Mouse (Mus musculus): ENCODE data around the gene Skap1.
"Not testable (repeated sequence)": the region's sequence is repeated elsewhere in the genome, so short reads cannot be mapped to it uniquely, and the experiment has no call there.

Gene Skap1

DNA sequence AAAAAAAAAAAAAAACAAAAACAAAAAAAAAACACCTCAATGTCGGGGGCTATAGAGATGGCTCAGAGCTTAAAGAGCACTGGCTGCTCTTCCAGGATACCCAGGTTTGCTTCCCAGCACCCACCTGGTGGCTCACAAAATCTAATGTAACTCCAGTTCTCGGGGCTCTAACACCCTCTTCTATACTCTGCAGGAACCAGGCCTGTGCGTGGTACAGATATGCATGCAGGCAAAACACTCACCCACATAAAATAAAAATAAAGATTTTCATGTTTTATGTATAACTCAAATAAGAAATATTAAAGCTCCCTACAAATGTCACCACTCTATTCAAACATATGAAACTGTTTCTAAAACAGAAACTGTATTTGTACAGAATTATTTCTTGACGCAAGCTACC, 214.6 kb downstream of the Skap1 start:
- in situ Hi-C loops (cut with MboI, MseI), result no loop called here

DNA sequence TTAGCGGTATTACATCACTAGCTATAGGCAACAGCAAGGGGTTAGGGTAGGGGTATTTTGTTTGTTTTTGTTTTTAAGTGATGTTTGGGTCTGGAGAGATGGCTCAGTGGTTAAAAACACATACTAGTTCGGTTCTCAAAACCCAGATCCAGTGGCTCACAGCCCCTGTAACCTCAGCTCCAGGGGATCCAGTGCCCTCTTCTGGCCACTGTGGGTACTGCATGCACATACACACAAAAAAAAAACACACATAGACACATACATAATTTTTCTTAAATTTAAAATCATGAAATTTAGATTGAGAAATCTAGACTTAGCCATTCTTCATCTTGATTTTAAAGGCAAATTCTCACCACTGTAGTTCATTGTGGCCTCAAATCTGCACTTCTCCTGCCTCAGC, 221.0 kb downstream of the Skap1 start:
- in situ Hi-C loops (cut with MboI, MseI), result no loop called here

DNA sequence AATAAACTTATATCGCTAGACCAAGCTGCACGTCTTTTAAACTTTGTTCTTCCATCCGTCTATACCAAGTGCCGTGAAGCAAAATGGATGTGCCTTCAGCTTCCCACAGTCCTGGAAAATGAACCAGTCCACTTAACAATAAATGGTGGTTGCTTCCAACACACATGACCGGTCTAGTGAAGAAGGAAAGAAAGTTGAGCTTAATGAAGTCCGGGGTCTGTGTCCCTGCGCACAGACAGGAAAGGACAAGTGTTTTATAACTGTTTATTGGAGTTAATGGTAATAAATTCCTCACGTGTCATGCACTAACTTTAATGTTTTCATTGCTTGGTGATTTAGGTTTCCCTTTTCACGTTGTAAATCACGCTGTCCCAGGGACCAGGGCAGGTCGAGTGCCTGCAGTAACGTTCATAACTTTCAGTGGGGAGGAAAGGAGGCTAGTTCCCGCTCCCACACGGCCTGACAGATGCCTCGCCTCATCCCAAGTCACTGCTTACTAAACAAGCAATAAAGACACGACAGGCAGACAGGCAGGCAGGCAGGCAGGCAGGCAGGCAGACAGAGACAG, 222.4 kb downstream of the Skap1 start:
- in situ Hi-C loops (cut with MboI, MseI), result no loop called here

DNA sequence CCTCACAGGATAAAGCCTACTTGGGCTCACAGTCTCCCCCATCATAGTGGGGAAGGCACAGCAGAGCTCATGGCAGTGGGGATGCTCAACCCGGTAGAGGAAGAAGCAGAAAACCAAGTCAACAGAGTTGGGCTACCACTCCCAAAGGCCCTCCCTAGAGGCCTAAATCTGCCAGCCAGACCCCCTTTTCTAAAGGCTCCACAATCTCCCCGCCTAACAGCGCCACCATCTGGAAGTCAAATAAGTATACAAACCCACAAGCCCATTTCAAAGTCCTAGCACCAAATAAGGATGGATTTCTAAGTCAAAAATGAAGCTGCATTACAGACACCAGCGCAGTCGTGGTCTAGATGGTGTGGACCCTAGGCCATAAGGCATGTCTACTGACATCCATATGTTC, 227.9 kb downstream of the Skap1 start:
- in situ Hi-C loops (cut with MboI, MseI), result loop anchor here in 1 of 2 experiments (10.0 kb wide), 1 partner anchor 267 kb away; no protein-coding TSS in a partner anchor

DNA sequence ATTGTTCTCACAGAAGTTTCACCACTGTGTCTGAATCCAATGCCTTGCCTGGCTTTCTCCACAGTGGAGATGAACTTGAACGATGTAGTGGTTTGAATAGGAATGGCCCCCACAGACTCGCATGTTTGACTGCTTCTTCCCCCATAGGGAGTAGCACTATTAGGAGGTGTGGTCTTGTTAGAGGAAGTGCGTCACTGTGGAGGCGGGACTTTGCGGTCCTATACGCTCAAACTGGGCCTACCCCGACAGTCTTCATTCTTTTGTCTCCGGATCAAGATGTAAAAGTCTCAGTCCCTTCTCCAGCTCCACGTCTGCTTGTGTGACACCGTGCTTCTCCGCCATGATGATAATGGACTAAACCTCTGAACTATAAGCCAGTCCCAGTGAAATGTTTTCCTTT, 229.0 kb downstream of the Skap1 start:
- in situ Hi-C loops (cut with MboI, MseI), result loop anchor here in 1 of 2 experiments (10.0 kb wide), 1 partner anchor 269 kb away; no protein-coding TSS in a partner anchor

DNA sequence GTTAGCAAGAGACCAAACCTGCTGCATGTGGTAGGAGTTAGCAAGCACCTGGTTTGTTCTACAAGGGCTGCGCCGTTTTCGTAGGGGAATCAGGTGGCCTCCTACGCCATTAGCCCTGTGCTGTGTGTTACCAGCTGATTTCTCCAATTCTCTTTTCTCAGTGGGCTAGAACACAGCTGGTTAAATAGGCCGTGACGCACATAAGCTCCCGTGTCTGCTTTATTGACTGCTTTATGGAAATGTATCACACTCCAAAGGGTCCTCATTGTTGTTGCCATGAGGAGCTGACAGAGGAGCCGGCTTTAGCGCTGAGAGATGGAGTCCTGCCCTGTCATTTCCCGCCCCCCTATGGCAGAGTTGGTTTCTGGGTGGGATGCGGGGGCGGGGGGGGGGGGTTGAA, 230.4 kb downstream of the Skap1 start:
- in situ Hi-C loops (cut with MboI, MseI), result loop anchor here in 1 of 2 experiments (10.0 kb wide), 1 partner anchor 270 kb away; no protein-coding TSS in a partner anchor

DNA sequence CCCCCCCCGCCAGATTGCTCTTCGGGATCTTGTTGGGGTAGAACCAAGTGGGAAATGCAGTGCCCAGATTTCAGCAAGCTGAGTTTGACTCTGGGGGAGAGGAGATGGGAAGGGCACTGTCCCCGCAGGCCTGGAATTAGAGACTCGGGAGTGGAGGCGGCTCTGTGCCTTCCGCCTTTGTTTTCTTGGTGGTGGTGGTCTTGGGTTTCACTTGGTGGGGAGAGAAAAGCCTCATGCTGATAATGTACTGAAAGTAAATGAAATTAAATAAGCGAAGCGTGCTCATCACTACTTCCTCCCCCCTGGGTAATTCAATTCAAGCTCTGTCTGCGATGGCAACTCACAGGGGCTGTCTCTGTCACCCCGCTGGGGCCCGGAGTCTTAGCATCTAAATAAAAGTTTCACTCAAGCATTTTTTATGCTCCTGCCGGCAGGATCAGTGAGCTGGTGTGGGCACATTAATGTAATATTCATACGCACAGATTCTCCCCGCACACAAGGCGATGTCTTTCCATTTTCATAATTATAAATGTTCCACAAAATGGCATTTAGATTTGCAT, 231.9 kb downstream of the Skap1 start:
- in situ Hi-C loops (cut with MboI, MseI), result loop anchor here in 1 of 2 experiments (10.0 kb wide), 1 partner anchor 271 kb away; no protein-coding TSS in a partner anchor

DNA sequence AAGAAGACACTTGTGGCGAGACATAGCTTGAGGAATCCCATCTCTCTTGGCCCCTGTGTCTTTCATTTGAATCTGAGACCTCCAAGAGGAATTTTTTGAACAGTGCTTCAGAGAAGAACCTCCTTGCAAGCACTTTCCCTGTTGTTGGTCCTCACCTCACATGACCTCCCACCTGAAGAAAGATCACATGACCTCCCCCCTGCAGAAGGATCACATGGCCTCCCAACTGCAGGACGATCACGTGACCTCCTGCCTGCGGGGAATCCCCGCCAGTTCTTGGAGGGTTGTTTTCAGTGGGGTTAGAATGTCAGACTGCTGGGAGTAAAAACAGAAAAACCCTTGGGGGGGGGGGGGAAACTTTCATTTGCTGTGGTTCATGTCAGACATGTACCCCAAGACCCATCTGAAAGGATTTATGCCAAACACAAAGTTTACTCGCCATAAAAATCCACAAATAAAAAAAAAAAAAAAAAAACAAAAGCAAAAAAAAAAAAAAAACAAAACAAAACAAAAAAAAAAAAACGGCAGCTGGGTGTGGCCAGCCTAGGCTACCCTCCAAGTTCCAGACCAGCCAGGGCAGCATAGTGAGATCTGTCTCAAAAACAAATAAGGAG, 232.6 kb downstream of the Skap1 start:
- in situ Hi-C loops (cut with MboI, MseI), result loop anchor here in 1 of 2 experiments (10.0 kb wide), 1 partner anchor 272 kb away; no protein-coding TSS in a partner anchor

DNA sequence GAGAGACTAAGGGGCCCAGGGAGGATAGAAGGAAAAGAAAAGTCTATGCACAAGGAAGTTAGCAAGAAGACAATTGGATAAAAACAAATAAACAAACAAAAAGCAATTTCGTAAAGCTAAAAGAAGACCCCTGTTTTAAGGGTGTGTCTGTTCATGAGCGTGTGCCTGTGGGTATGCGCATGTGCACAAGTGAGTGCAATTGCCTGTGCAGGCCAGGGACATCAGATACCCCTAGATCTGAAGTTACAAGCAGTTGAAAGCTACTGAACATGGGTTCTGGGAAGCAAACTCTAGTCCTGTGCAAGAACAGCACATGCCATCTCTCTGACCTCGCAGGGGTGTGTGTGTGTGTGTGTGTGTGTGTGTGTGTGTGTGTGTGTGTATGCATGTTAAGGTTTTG, 233.1 kb downstream of the Skap1 start:
- in situ Hi-C loops (cut with MboI, MseI), result loop anchor here in 1 of 2 experiments (10.0 kb wide), 1 partner anchor 273 kb away; no protein-coding TSS in a partner anchor

DNA sequence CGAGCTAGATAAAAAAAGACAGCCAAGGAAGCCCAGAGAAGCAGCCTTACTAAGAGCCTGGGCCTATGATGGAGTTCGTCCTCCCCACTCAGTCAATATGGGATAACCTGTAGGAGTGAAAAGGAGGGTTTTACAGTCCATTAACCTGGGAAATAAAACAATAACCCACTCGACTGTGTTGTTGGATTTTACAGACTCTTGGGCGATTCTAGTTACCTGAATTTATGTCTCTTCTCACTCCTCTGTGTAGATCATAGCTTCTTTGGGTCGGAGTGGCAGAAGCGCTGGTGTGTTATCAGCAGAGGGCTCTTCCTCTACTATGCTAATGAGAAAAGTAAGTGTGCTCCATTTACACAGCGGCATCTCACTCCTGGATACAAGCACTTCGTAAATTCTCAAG, 239.4 kb downstream of the Skap1 start:
- in situ Hi-C loops (cut with MboI, MseI), result no loop called here

DNA sequence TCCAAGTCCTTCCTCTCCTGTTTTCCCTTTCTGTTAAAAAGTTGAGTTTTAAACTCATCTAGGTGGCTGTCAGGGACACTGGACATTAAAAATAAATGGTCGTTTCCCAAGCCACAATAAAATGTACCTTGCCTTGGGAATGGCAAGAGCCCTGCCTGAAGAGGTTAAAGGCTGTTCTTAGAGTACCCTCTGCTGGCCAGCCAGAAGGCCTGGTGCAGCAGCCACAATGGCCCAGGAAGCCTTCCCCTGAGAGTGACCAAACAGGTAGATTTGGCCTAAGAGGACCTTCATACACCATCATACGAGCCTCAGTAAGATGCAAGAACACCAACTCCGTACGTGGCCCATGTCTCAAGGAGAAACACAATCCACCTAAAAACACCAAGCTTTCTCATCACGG, 246.9 kb downstream of the Skap1 start:
- in situ Hi-C loops (cut with MboI, MseI), result no loop called here

DNA sequence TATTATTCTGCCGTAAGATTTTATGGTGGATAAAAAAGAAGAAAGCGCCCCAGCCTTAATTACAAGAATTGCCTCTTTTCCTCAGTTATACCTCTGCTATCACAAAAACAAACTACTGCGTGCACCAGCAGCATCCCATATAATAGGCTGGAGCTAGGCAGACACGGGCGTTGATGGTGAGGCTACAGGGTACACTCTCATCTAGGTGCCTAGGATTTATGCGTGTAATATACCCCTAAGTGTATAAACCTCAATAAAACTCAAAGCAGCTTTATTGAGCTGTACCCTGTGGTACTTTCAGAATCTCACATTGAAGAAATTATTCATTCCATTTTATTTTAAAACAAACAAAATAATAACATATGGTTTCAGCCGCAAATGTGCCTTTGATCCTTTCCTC, 247.3 kb downstream of the Skap1 start:
- in situ Hi-C loops (cut with MboI, MseI), result no loop called here

DNA sequence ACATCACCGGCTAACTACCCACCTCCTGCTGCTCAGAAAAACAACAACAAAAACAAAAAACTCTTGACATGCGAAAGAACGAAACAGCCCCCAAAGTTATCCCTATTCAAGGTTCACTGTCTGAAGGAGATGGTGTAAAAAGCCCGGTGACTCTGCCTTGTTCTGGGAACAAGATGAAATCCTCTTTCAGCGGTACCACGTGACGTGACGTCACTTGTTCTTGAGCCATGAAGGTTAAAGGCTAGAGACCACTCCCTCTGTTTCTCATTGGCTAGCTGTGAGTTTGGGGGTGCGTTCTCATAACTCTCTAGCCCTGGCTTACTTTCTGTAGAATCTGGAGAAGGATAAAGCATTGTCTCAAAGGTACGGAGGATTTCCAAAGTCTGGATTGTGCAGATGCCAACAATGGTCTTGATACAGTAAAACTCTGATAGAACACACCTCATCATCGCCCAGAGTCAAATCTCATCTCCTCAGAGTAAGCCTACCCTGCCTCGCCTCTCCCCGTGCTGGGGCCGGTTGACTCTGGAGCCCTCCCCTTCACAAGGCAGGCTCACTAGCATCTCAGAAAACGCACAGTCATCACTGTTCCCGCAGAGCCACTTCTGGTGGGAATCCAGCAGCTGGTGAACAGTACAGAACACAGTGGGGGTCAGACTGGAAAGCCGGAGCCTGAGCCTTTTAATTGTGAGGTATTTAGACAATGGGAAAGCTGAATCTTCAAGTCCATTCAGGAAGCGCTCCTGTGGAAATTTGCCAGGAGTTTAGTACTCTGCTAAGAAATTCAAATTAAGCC, 249.0 kb downstream of the Skap1 start:
- in situ Hi-C loops (cut with MboI, MseI), result no loop called here

DNA sequence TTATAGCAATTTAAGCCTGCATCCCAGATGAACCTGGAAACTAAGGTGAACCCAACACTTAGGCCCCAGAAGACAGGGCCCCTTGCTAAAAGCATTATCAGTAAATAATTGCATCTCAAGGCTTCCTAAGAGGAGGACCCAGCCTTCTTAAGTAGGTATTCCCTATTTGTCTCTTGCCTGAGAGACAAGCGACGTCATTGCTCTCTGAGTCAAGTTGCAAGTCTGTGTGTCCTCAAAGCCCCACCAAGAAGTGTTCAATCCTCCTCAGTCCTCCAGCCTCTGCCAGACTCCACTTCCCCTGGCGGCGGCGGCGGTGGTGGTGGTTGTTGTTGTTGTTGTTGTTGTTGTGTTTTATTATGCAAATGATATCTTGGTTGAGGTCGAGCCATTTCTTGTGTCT, 249.6 kb downstream of the Skap1 start:
- in situ Hi-C loops (cut with MboI, MseI), result no loop called here

DNA sequence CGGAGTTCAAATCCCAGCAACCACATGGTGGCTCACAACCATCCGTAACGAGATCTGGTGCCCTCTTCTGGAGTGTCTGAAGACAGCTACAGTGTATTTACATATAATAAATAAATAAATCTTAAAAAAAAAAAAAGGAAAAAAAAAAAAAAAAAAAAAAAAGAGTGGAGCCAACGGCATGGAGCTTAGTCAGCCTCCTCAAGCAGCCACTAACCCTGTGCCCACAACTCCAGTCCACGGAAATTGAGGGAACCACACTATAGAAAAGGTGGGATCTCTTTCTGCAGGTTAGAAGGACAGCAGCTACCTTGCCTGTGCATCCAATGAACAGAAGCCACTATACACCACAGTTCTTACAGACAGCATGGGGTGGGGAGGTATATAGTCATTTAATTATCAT, 250.8 kb downstream of the Skap1 start:
- in situ Hi-C loops (cut with MboI, MseI), result not testable (repeated sequence)

DNA sequence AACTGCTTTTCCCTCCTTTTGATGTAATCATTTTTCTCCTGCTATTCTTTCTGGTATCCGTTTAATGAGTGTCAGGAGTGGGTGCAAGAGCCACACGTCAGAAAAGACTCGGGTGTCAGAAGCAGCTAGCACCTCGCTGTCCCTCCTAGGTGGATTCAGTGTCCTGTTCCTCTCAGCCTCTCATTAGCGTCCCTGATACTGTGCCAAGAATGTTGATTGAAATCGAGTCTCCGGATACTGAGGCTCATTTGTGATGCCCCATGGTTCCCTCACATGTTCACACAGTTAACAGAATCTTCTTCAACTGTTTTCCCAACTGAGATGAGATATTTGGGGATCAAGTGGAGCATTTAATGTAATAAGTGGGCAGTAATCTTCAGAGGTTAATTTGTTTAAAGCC, 254.2 kb downstream of the Skap1 start:
- in situ Hi-C loops (cut with MboI, MseI), result no loop called here

DNA sequence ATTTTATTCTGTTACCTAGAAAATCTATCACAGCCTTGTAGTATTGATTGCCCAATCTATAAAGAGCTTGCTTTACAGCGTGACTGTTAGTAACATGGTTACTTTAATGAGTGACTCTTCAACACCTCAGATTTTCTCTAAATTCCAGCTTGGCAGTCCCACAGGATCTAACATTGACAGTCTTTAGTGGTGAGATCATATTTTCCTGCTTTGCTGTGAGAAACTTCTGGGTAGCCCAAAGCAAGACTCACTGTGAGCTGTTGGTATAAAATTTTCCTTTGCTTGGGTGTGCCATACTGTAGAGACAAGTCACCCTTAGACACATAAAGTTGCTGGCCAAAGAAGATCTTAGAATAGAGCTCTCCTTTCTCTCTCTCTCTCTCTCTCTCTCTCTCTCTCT, 261.4 kb downstream of the Skap1 start:
- in situ Hi-C loops (cut with MboI, MseI), result no loop called here

DNA sequence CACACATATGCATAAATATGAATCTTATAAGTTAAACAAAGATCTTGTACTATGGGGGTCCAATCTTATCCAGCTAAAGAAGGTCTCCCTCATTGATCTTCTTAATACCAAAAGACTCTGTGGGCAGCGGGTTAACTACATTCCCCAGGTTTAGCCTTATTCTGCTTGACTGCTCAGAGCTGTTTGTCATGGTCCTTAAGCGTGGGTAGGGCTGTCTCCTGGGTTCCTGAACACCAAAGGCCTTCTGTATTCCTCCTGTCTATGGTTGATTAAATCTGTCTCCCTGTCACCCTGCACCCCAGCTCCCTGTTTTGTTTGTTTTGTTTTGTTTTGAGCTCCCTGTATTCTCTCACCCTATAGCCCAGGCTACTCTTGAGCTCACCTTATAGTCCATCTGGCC, 264.2 kb downstream of the Skap1 start:
- in situ Hi-C loops (cut with MboI, MseI), result no loop called here

DNA sequence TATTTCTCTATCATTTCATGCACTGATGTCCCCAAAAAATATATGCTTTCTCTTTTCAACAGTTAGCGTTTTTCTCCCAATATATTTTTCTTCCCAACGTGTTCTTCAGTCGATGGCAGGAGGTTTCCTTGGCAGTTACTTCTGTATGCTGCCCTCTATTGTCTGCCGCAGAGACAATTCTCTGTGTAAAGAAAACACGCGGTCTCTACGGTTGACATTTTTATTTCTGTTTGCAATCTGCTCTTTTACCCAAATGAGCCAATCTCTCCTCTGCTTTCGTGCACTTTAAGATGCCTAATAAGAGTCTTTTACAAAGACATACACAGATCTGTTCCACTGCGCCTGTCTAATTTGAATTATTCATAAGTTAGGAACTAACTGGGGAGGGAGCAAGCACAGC, 265.1 kb downstream of the Skap1 start:
- in situ Hi-C loops (cut with MboI, MseI), result no loop called here

DNA sequence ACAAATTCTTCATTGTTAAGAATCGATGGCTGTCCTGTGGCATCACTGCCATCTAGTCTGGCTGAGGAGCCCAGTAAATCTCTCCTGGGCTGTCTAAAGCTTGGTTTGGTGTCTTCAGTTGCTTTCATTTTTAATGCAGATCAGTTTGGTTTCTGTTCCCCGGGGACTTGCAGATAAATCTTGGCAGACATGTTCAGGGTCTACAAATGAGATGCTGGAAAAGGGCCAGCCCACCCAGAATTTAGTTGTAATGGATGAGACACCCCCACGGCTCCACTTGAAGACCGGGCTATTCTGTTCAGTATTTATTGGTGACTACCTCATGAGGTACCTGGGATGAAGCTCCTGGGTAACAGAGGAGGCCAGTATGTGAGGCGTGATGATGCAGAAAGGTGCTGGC, 265.9 kb downstream of the Skap1 start:
- in situ Hi-C loops (cut with MboI, MseI), result loop anchor here in 1 of 2 experiments (10.0 kb wide), 1 partner anchor 1354 kb away; no protein-coding TSS in a partner anchor

DNA sequence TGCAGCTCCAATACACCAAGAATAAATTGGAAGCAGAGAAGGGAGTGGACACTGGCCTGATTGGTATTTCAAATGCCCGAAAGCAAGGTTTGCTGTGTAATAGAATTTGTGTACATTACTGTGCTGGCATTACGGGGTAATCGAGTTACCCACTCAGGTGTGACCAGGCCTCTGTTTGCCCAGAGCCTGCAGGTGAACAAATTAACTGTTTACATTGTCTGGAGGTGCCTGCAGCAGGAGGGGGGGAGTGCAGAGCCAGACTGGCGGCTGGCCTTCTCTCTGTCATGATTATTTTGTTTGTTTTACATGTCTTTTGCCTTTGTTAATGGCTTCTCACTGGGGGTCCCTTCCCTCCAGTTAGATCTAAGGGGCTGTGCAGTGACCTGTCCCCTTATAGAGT, 268.3 kb downstream of the Skap1 start:
- in situ Hi-C loops (cut with MboI, MseI), result loop anchor here in 1 of 2 experiments (10.0 kb wide), 1 partner anchor 1352 kb away; no protein-coding TSS in a partner anchor

DNA sequence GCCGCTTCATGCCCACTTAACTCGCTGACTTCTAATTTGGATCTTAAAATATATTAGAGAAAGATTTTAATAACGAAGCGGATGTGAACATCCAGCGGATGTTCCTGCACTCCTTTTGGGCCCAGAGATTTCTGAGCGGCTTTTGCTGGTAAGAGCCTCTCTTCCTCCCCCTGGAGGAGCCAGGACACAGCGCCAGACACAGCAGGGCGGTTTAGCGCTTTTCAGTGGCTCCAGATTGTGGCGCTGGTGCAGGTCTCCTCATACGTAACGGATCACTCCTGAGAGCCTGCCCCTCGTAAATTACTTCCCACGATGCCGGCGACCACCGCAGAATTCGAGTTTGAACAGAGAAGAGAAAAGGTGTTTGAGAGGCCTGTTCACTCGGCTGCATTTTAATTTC, 271.5 kb downstream of the Skap1 start:
- in situ Hi-C loops (cut with MboI, MseI), result loop anchor here in 1 of 2 experiments (10.0 kb wide), 1 partner anchor 1349 kb away; no protein-coding TSS in a partner anchor
